Mouse (Mus musculus) erythroblast, embryonic 14.5 days (primary cell): ENCODE measurements around the gene Otor.

ENCODE experiments used
- GATA1 ChIP-seq: IDR thresholded peaks from 2 replicates; pipeline ENCODE4 v1.6.1; 2012; ENCODE audit warnings: low read length, inconsistent platforms, mixed read lengths
- TAL1 ChIP-seq: IDR thresholded peaks from 3 replicates; pipeline ENCODE4 v1.6.1; 2012; ENCODE audit warnings: low read length, inconsistent platforms, mixed read lengths

GRCm38 (mm10) chr2:143113859-143114258, 35.6 kb downstream of the Otor start:
- TF ChIP-seq GATA1 (no peak), TAL1 (no peak)
